Mouse (Mus musculus) bone marrow, adult 2 months (tissue): Measurements from ENCODE around the gene Fkbp6. TPM values are rescaled to one million over a fixed set of nuclear protein-coding genes. Genes with fewer than 3 reads are reported as not detected.
"Not testable (repeated sequence)": the region's sequence is repeated elsewhere in the genome, so short reads cannot be mapped to it uniquely, and the experiment has no call there.

Experiments
- H3K27ac ChIP-seq: fragments of 200-500 bp; 2 replicates; pipeline ENCODE4 v1.5.1; 2012; ENCODE audit warnings: low read depth, mild to moderate bottlenecking, control low read depth, inconsistent platforms, low read length; ENCODE audit not compliant: control insufficient read depth, poor library complexity, insufficient read depth
- H3K4me1 ChIP-seq: fragments of 200-500 bp; 2 replicates; pipeline ENCODE4 v1.6.1; 2011; ENCODE audit warnings: low read length; ENCODE audit not compliant: control insufficient read depth, insufficient read depth
- H3K4me3 ChIP-seq: fragments of 200-500 bp; replicated peaks from 2 replicates; pipeline ENCODE3; 2011; ENCODE audit warnings: mild to moderate bottlenecking, low read depth, low read length, control low read depth; ENCODE audit not compliant: control insufficient read depth
- CTCF ChIP-seq: fragments of 200-500 bp; IDR thresholded peaks from 2 replicates; pipeline ENCODE4 v1.5.1; 2011; ENCODE audit warnings: low read length, control low read depth; ENCODE audit not compliant: control insufficient read depth, insufficient read depth
- POLR2A ChIP-seq: fragments of 200-500 bp; IDR thresholded peaks from 2 replicates; pipeline ENCODE4 v1.6.1; 2011; ENCODE audit warnings: low read depth, mild to moderate bottlenecking, control low read depth, low read length, borderline replicate concordance; ENCODE audit not compliant: control insufficient read depth
- WGBS: fragments of 180-500 bp; shearing (Covaris S2); methylation state at CpG from one replicate; pipeline ENCODE4 v1.1.7; 2018; 5-methylcytosine and 5-hydroxymethylcytosine counted together
- polyA plus RNA-seq: library from polyadenylated mRNA; stranded (reverse); fragments of >200 nt; gene quantifications from 2 replicates; pipeline ENCODE4 v1.2.4, GENCODE M21; 2011; ENCODE audit warnings: low replicate concordance; ENCODE audit not compliant: missing spikeins, insufficient read depth, insufficient read length

Fkbp6 gene
- polyA plus RNA-seq, 1 experiment = not detected

- Histone ChIP-seq H3K4me3 (no peak overlapping the region), H3K27ac (no peak overlapping the region), H3K4me1 (no peaks in the 10 kb centered on the region)
- 75% methylated on average over 2 of the region's 2 CpGs for WGBS
- no peak for TF ChIP-seq CTCF
- no peak for TF ChIP-seq POLR2A
These were observed 26.5 kb upstream of the Fkbp6 start for GRCm38 (mm10) chr5:135376341-135376740.

DNA sequence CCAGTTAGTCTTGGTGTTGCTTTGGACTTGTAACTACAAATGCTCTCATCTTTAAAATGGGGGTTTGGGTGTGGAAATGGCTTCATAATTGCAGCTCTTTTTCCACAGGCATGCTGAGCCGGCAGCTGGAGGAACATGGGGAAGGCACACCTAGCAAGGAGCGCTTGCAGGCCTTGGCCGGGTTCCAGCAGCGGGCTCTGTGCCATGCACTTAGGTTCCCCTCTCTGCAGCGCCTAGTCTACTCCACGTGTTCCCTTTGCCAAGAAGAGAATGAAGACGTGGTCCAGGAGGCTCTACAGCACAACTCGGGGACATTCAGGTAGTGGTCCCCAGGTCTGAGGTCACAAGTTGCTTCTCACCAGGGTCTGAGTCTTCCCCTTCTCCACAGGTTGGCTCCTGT lies 25.3 kb upstream of the Fkbp6 start:
- TF ChIP-seq POLR2A (no peak), CTCF (no peak)
- 46% methylated on average over 8 of the region's 8 CpGs for WGBS

DNA sequence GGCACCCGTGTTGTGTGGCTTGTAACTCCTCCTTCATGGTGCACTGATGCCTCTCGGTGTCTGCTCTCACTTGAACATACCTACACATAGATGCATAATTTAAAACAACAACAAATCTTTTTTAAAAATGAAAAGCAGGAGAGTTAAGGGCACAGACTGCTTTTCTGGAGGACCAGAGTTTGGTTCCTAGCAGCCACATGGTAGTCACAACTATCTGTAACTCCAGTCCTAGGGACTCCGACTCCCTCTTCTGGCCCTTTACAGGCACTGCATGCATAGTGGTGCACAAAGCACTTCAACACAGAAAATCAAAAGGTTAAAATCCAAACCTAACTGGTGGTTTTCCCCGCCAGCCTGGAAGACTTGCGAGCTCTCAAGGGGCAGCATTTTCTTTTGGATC lies 23.8 kb upstream of the Fkbp6 start:
- Histone ChIP-seq H3K27ac (no peak overlapping the region), H3K4me1 (no peaks in the 10 kb centered on the region), H3K4me3 (no peak overlapping the region)
- no peak for TF ChIP-seq POLR2A
- TF ChIP-seq CTCF = no peak
- WGBS = 91% methylated on average over 5 of the region's 5 CpGs

More for the DNA sequence above, 25.3 kb upstream of the Fkbp6 start:
- Histone ChIP-seq H3K4me3 (no peak overlapping the region), H3K4me1 (no peaks in the 10 kb centered on the region), H3K27ac (no peak overlapping the region)

GRCm38 (mm10) chr5:135371195-135371594 lies 21.4 kb upstream of the Fkbp6 start:
- no peaks in the 10 kb centered on the region; the same call in 1 of the 2 replicates for H3K4me1 ChIP-seq
- no peak overlapping the region for H3K4me3 ChIP-seq
- TF ChIP-seq POLR2A = no peak
- TF ChIP-seq CTCF = no peak
- no peak overlapping the region for H3K27ac ChIP-seq
- WGBS = 91% methylated on average over 13 of the region's 13 CpGs

DNA sequence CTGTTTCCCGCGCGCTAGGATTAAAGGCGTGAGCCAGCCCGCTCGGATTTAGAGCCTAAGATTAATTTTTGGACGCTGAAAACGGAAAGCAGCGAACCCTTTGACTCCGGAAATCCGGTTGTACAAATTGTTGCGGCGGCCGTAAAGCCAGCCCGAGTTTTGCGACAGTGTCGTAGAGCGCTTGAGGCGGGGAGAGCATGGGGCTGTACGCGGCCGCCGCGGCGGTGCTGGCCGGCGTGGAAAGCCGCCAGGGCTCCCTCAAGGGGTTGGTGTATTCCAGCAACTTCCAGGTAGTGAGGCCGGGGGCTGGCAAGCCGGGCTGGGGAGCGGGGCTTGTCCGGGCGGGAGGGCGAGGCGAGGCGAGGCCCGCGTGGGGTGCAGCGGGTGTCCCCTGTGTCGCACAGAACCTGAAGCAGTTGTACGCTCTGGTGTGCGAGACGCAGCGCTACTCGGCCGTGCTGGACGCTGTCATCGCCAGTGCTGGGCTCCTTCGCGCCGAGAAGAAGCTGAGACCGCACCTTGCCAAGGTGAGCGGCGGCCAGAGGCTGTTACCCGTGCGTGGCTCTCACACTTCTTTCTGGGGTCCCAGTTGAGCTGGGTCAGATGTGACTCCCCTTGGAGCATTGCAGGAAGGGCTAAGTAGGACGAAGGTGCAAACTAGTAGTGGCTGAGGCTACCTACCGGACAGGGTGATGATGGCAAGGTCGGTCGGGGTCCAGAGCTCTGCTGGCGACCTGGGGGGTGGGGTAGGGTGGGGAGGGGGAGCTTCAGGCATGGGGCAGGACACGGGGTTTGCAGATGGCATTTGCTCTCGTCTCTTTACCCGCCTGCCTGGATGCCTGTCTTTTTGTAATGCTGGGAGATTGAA lies 20.2 kb upstream of the Fkbp6 start, which contains the start of gene Nsun5:
TSS of gene Nsun5 (plus strand) at position 167 of the 868 bp plus-strand sequence.
- 1% methylated on average over 64 of the region's 64 CpGs for WGBS
- Histone ChIP-seq H3K4me1 (no peaks in the 10 kb centered on the region; the same call in 1 of the 2 replicates), H3K27ac (peak within 1 kb of the TSS; percentile 79), H3K4me3 (peak within 1 kb of the TSS; percentile 89)
- TF ChIP-seq POLR2A (no peak; the same call in 1 of the 2 replicates), CTCF (no peak)

GRCm38 (mm10) chr5:135369196-135369595 lies 19.4 kb upstream of the Fkbp6 start:
- not testable (repeated sequence) for H3K4me1 ChIP-seq, H3K27ac ChIP-seq
- WGBS = 62% methylated on average over 9 of the region's 9 CpGs

GRCm38 (mm10) chr5:135368312-135368711 lies 18.5 kb upstream of the Fkbp6 start:
- TF ChIP-seq CTCF (no peak), POLR2A (no peak)
- H3K4me3 ChIP-seq = no peak overlapping the region
- WGBS = 71% methylated on average over 6 of the region's 6 CpGs
- H3K4me1 ChIP-seq = no peaks in the 10 kb centered on the region; the same call in 1 of the 2 replicates
- no peak overlapping the region for H3K27ac ChIP-seq

More at GRCm38 (mm10) chr5:135369196-135369595, 19.4 kb upstream of the Fkbp6 start:
- peak overlapping the region; percentile 2 for H3K4me3 ChIP-seq

DNA sequence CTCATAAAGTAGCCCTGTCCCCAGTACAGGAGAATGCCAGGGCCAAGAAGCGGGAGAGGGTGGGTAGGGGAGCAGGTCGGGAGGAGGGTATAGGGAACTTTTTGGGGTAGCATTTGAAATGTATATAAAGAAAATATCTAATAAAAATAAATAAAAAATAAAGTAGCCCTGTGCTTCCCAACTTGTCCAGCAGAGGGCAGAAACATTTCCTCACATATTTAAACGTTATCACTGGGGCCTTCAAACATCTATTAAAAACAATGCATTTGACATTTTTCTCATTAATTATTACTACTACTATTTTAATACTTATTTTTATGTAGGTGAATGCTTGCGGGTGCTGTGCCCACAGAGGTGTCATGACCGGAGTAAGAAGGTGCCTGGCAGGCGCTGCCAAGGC lies 18.0 kb upstream of the Fkbp6 start:
- 51% methylated on average over 6 of the region's 6 CpGs for WGBS
- no peak for TF ChIP-seq POLR2A
- no peak for TF ChIP-seq CTCF
- no peaks in the 10 kb centered on the region; the same call in 1 of the 2 replicates for H3K4me1 ChIP-seq
- no peak overlapping the region for H3K27ac ChIP-seq
- no peak overlapping the region for H3K4me3 ChIP-seq
